Mouse (Mus musculus) naive thymus-derived CD4-positive, alpha-beta T cell, adult 2 months (primary cell): Measurements from ENCODE around the gene Ptma.

Source experiments
- DNase-seq: peaks from one replicate; pipeline ENCODE4 v3.0.0-alpha.2; 2011; ENCODE audit warnings: low read depth

The Ptma gene

GRCm38 (mm10) chr1:86542584-86542983, 16.1 kb downstream of the Ptma start:
- DNase-seq: no peak

- no peak for DNase-seq
These were observed 20.3 kb downstream of the Ptma start for GRCm38 (mm10) chr1:86546797-86547196.

- no peak for DNase-seq
These were observed 24.8 kb downstream of the Ptma start for GRCm38 (mm10) chr1:86551299-86551698.

- DNase-seq: no peak
These were observed 25.4 kb downstream of the Ptma start for GRCm38 (mm10) chr1:86551877-86552276.

DNA sequence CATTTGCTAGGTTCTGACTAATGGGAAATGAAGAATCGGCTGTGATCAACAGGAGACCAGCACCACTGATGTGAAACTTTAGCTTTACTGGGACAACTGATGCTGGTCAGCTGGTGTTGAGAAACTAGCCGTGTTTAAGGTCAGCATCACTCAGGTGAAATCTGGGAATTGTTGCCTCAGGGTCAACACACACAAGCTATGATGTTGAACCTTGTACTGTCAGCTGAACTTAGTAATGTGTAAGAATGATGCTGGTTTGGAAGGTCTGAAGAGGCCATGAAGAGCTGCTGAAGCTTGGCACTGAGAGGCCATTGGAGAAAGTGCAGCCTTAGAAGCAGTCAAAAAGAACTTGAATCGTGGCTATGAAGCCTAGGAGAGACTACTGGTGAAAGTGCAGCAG, 29.1 kb downstream of the Ptma start:
- DNase-seq: no peak

DNA sequence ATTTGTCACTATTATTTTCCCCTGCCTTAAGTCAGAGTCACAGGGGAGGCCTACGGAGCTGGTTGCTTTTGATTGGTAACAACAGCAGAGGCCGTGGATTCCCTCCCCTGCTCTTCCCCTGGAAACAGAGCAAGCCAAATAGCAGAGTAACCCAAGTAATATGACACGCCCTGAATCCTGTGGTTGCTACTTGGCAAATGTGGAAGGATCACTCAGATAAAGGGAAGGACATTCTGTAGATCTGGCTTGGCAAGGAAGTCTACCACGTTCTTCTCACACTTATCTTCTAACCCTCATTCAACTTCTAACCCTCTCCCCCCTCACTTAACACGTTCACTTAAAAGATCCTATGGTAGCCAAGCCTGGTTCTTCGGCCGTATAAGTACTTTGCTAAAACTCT, 31.3 kb downstream of the Ptma start:
- DNase-seq: no peak

DNA sequence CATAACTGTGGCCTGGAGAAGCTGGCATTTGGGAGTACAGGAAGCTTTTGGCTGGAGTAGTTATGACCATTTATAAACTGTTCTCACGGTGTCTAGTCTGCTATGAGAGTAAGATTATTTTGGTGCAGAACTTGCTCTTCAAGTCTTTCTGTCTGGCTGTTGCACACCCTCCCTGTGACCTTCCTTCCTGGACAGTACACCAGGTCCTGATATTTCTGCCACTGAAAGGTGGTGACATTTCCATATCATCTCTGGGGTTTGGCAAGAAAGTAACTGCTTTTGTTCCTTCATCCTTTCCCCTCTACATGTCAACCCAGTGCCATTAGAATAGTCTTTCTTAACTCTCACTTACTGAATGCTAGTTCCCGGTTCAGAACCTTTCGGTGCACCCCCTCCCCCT, 32.7 kb downstream of the Ptma start:
- no peak for DNase-seq

DNA sequence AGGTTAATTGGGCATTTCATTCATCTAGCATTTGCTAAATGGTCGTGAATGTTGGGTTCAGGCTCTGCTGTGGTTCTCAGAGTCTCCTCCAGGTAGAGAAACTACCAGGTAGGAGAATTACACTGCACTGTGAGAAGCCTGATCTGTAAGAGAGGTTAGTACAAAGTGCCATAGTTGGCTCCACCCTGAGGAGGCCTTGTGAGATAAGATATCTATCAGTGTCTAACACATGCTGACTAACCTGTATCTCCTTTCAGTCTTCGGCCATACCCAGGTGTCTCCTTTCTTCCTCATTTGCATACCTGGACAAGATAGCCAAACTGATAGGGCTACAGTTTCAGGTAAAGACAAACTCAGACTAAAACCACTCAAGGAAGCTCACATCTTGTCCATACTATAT, 36.1 kb downstream of the Ptma start:
- DNase-seq: no peak

- DNase-seq: no peak
These were observed 41.9 kb downstream of the Ptma start for GRCm38 (mm10) chr1:86568409-86568808.

DNA sequence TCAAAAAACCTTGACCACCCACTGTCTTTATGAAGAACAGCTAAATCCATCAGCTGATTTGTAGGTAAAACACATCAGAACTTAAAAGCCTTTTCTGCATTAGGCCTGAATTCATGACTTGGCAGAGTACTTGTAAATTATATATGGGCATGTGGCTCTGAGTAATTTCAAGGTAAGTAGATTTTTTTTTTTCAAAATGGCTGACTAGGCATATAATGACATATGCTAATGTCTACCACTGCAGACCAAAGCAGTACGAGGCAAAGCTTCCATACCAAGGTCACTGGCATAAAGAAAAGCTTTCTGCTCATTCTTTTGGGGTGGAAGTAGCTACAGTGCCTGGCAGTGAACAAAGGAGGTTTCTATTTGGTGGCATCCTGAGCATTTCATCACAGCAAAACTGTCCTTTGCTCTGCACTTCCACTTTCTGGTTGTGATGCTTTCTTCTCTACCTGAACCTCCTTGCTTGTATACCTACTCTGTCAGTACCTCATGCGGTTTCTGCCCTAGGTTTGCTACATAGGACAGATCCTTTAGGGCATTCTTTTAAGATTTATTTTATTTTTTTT, 42.9 kb downstream of the Ptma start:
- no peak for DNase-seq

GRCm38 (mm10) chr1:86571381-86571780, 44.9 kb downstream of the Ptma start:
- no peak for DNase-seq

DNA sequence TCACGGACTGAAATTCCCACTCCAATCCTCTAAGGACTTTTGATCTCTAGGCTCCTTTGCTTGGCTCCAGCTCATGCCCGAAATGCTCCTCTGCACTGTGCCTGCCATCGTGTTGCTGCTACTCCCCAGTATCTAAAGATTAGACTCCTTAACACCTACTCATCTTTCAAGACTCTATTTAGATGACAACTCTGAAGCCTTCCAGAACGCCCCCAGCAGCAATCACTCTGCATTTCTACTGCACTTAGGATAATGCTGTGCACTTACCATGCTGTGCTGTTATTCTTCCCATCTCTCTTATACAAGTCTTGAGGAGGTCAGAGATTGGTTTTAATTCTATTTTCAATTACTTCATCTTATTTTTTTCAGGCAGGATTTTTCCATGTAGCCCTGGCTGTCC, 45.4 kb downstream of the Ptma start:
- DNase-seq: no peak
